Mouse (Mus musculus) spleen, adult 2 months (tissue): Measurements from ENCODE around the gene Eif3c.

ENCODE experiments used
- CTCF ChIP-seq: fragments of 200-500 bp; IDR thresholded peaks from 2 replicates; pipeline ENCODE4 v1.5.1; 2011; ENCODE audit warnings: mild to moderate bottlenecking, inconsistent platforms; ENCODE audit not compliant: insufficient read depth, insufficient read length, insufficient replicate concordance; ENCODE audit errors: extremely low read depth
- POLR2A ChIP-seq: fragments of 200-500 bp; IDR thresholded peaks from 2 replicates; pipeline ENCODE4 v1.6.1; 2011; ENCODE audit warnings: low read depth, low read length, inconsistent platforms

GRCm38 (mm10) chr7:126523316-126523715 lies 42.9 kb downstream of the Eif3c start:
- no peak for TF ChIP-seq CTCF
- no peak for TF ChIP-seq POLR2A
